Mouse (Mus musculus) intestine, embryonic 15.5 days (tissue): ENCODE measurements around the gene Il11ra1. TPM values are rescaled to one million over a fixed set of nuclear protein-coding genes. Genes with fewer than 3 reads are reported as not detected.

Source experiments
- ATAC-seq: fragments of 200-750 bp; cut with Nextera tagmentation; 2 replicates; pipeline ENCODE4 v1.8.0; 2017; ENCODE audit warnings: moderate TSS enrichment, moderate library complexity
- H3K27ac ChIP-seq: fragments of 300-500 bp; sonication (generic); 2 replicates; pipeline ENCODE4 v1.5.1; 2015; ENCODE audit warnings: mild to moderate bottlenecking, inconsistent platforms
- H3K27me3 ChIP-seq: fragments of 300-500 bp; sonication (generic); replicated peaks from 2 replicates; pipeline ENCODE4 v1.6.1; 2015; ENCODE audit warnings: inconsistent platforms
- H3K36me3 ChIP-seq: fragments of 300-500 bp; sonication (generic); 2 replicates; pipeline ENCODE4 v1.6.1; 2015; ENCODE audit warnings: inconsistent platforms
- H3K4me1 ChIP-seq: fragments of 300-500 bp; sonication (generic); replicated peaks from 2 replicates; pipeline ENCODE4 v1.6.1; 2015; ENCODE audit warnings: inconsistent platforms
- H3K4me2 ChIP-seq: fragments of 300-500 bp; sonication (generic); replicated peaks from 2 replicates; pipeline ENCODE4 v1.6.1; 2015; ENCODE audit warnings: mild to moderate bottlenecking, inconsistent platforms
- H3K4me3 ChIP-seq: fragments of 300-500 bp; sonication (generic); replicated peaks from 2 replicates; pipeline ENCODE4 v1.5.1; 2015; ENCODE audit warnings: inconsistent platforms
- H3K9ac ChIP-seq: fragments of 300-500 bp; sonication (generic); 2 replicates; pipeline ENCODE4 v1.6.1; 2015; ENCODE audit warnings: inconsistent platforms
- H3K9me3 ChIP-seq: fragments of 300-500 bp; sonication (generic); 2 replicates; pipeline ENCODE4 v1.6.1; 2016; ENCODE audit warnings: inconsistent platforms
- WGBS: fragments of 180-500 bp; shearing (Covaris S2); methylation state at CpG from one replicate; pipeline ENCODE4 v1.1.7; 2015; 5-methylcytosine and 5-hydroxymethylcytosine counted together
- polyA plus RNA-seq: library from polyadenylated mRNA; unstranded; fragments of >200 nt; fragmentation: Nextera tagmentation; extraction: Ambion mirVana; gene quantifications from 2 replicates; pipeline ENCODE4 v1.2.1, GENCODE M21; 2015

The Il11ra1 gene
- polyA plus RNA-seq, 1 experiment from 2014 or later, result 127 TPM

GRCm38 (mm10) chr4:41740380-41741157, 40.8 kb downstream of the Il11ra1 start:
- peak overlapping the region; percentile 81 for H3K4me3 ChIP-seq
- peak overlapping the region; percentile 88 for H3K4me2 ChIP-seq
- peaks cover 13% of the 10 kb centered on the region for H3K4me1 ChIP-seq
- ATAC-seq, result peak; percentile 84
- H3K36me3 ChIP-seq, result 0 out of 2 replicates have a peak, but pooled peaks cover 4% of the 10 kb centered on the region
- no peaks in the 10 kb centered on the region for H3K9me3 ChIP-seq
- peak overlapping the region; percentile 87 for H3K27ac ChIP-seq
- under 1% methylated on average over 47 of the region's 48 CpGs for WGBS
- peak overlapping the region; percentile 83 for H3K9ac ChIP-seq
- H3K27me3 ChIP-seq, result no peaks in the 10 kb centered on the region

GRCm38 (mm10) chr4:41741158-41741560, 41.4 kb downstream of the Il11ra1 start:
- 0 out of 2 replicates have a peak, but pooled peaks cover 4% of the 10 kb centered on the region for H3K36me3 ChIP-seq
- peak; percentile 97 for ATAC-seq
- WGBS, result under 1% methylated on average over 27 of the region's 27 CpGs

GRCm38 (mm10) chr4:41744131-41744530, 44.3 kb downstream of the Il11ra1 start:
- WGBS, result 52% methylated on average over 2 of the region's 2 CpGs
- Histone ChIP-seq H3K27ac (no peak overlapping the region), H3K4me2 (no peak overlapping the region), H3K36me3 (0 out of 2 replicates have a peak, but pooled peaks cover 3% of the 10 kb centered on the region), H3K9ac (no peak overlapping the region), H3K4me3 (no peak overlapping the region), H3K4me1 (peaks cover 13% of the 10 kb centered on the region), H3K27me3 (no peaks in the 10 kb centered on the region), H3K9me3 (no peaks in the 10 kb centered on the region; the same call in 1 of the 2 replicates)
- no peak for ATAC-seq

More at GRCm38 (mm10) chr4:41741158-41741560, 41.4 kb downstream of the Il11ra1 start:
- H3K4me3 ChIP-seq, result peak overlapping the region; percentile 81
- H3K9me3 ChIP-seq, result no peaks in the 10 kb centered on the region
- no peaks in the 10 kb centered on the region for H3K27me3 ChIP-seq
- H3K4me1 ChIP-seq, result peaks cover 13% of the 10 kb centered on the region
- H3K27ac ChIP-seq, result peak overlapping the region; percentile 87
- H3K9ac ChIP-seq, result peak overlapping the region; percentile 83
- H3K4me2 ChIP-seq, result peak overlapping the region; percentile 88

GRCm38 (mm10) chr4:41745021-41745420, 45.2 kb downstream of the Il11ra1 start:
- 76% methylated on average over 1 of the region's 1 CpGs for WGBS
- no peak overlapping the region for H3K9ac ChIP-seq
- no peak overlapping the region for H3K4me3 ChIP-seq
- H3K36me3 ChIP-seq, result no peaks in the 10 kb centered on the region
- no peak for ATAC-seq
- H3K27me3 ChIP-seq, result no peaks in the 10 kb centered on the region
- no peak overlapping the region for H3K4me2 ChIP-seq
- no peaks in the 10 kb centered on the region; the same call in 1 of the 2 replicates for H3K9me3 ChIP-seq
- peaks cover 4% of the 10 kb centered on the region for H3K4me1 ChIP-seq
- H3K27ac ChIP-seq, result no peak overlapping the region

GRCm38 (mm10) chr4:41754797-41755337, 55.1 kb downstream of the Il11ra1 start, which contains the start of gene Galt:
Gene Galt (plus strand): TSS chr4:41755228.
- Histone ChIP-seq H3K36me3 (0 out of 2 replicates have a peak, but pooled peaks cover 5% of the 10 kb centered on the region), H3K4me3 (peak within 1 kb of the TSS; percentile 60), H3K27me3 (no peaks in the 10 kb centered on the region), H3K4me2 (peak within 1 kb of the TSS; percentile 88), H3K9ac (peak within 1 kb of the TSS; percentile 75), H3K27ac (peak within 1 kb of the TSS; percentile 84), H3K4me1 (peaks cover 19% of the 10 kb centered on the region), H3K9me3 (no peaks in the 10 kb centered on the region)
- ATAC-seq, result peak; percentile 67
- 9% methylated on average over 14 of the region's 14 CpGs for WGBS

- Histone ChIP-seq H3K36me3 (0 out of 2 replicates have a peak, but pooled peaks cover 5% of the 10 kb centered on the region), H3K4me3 (peak within 1 kb of the TSS; percentile 60), H3K9ac (peak within 1 kb of the TSS; percentile 75), H3K27me3 (no peaks in the 10 kb centered on the region), H3K9me3 (no peaks in the 10 kb centered on the region), H3K4me1 (peaks cover 22% of the 10 kb centered on the region), H3K27ac (peak within 1 kb of the TSS; percentile 84), H3K4me2 (peak within 1 kb of the TSS; percentile 88)
- under 1% methylated on average over 57 of the region's 57 CpGs for WGBS
- ATAC-seq, result peak; percentile 79
These were observed 55.8 kb downstream of the Il11ra1 start, which contains the start of gene Sigmar1 for GRCm38 (mm10) chr4:41755338-41756305. Gene Sigmar1 (minus strand): TSS chr4:41756157.

GRCm38 (mm10) chr4:41756440-41756839, 56.7 kb downstream of the Il11ra1 start:
- peak overlapping the region; percentile 75 for H3K9ac ChIP-seq
- no peaks in the 10 kb centered on the region for H3K9me3 ChIP-seq
- ATAC-seq, result no peak
- H3K27me3 ChIP-seq, result no peaks in the 10 kb centered on the region
- H3K4me1 ChIP-seq, result peaks cover 29% of the 10 kb centered on the region
- H3K4me2 ChIP-seq, result peak overlapping the region; percentile 88
- H3K36me3 ChIP-seq, result 0 out of 2 replicates have a peak, but pooled peaks cover 5% of the 10 kb centered on the region
- 73% methylated on average over 8 of the region's 8 CpGs for WGBS
- H3K27ac ChIP-seq, result no peak overlapping the region
- peak overlapping the region; percentile 60 for H3K4me3 ChIP-seq

GRCm38 (mm10) chr4:41757321-41757720, 57.5 kb downstream of the Il11ra1 start:
- 94% methylated on average over 13 of the region's 13 CpGs for WGBS

GRCm38 (mm10) chr4:41758021-41758420, 58.2 kb downstream of the Il11ra1 start:
- no peak overlapping the region for H3K9ac ChIP-seq
- 74% methylated on average over 11 of the region's 11 CpGs for WGBS
- no peak for ATAC-seq
- no peaks in the 10 kb centered on the region for H3K27me3 ChIP-seq
- H3K4me2 ChIP-seq, result no peak overlapping the region
- H3K27ac ChIP-seq, result 0 out of 2 replicates have a peak overlapping the region, but pooled peaks have one; percentile 92
- no peaks in the 10 kb centered on the region for H3K9me3 ChIP-seq
- H3K36me3 ChIP-seq, result 0 out of 2 replicates have a peak, but pooled peaks cover 5% of the 10 kb centered on the region
- H3K4me1 ChIP-seq, result peaks cover 43% of the 10 kb centered on the region
- H3K4me3 ChIP-seq, result no peak overlapping the region

More at GRCm38 (mm10) chr4:41757321-41757720, 57.5 kb downstream of the Il11ra1 start:
- ATAC-seq, result no peak
- Histone ChIP-seq H3K9ac (no peak overlapping the region), H3K27ac (no peak overlapping the region), H3K4me2 (no peak overlapping the region), H3K27me3 (no peaks in the 10 kb centered on the region), H3K9me3 (no peaks in the 10 kb centered on the region), H3K4me3 (no peak overlapping the region), H3K4me1 (peaks cover 37% of the 10 kb centered on the region), H3K36me3 (0 out of 2 replicates have a peak, but pooled peaks cover 5% of the 10 kb centered on the region)

GRCm38 (mm10) chr4:41758701-41759100, 58.9 kb downstream of the Il11ra1 start:
- Histone ChIP-seq H3K27me3 (no peaks in the 10 kb centered on the region), H3K4me3 (no peak overlapping the region), H3K36me3 (0 out of 2 replicates have a peak, but pooled peaks cover 5% of the 10 kb centered on the region), H3K9ac (no peak overlapping the region), H3K4me1 (peaks cover 43% of the 10 kb centered on the region), H3K4me2 (no peak overlapping the region), H3K27ac (peak overlapping the region; percentile 92; the same call in 1 of the 2 replicates), H3K9me3 (no peaks in the 10 kb centered on the region)
- ATAC-seq, result no peak
- 94% methylated on average over 4 of the region's 4 CpGs for WGBS

GRCm38 (mm10) chr4:41759206-41759605, 59.4 kb downstream of the Il11ra1 start:
- Histone ChIP-seq H3K36me3 (0 out of 2 replicates have a peak, but pooled peaks cover 5% of the 10 kb centered on the region), H3K9ac (no peak overlapping the region), H3K4me2 (no peak overlapping the region), H3K27ac (peak overlapping the region; percentile 92), H3K9me3 (no peaks in the 10 kb centered on the region), H3K4me3 (no peak overlapping the region), H3K4me1 (peaks cover 43% of the 10 kb centered on the region), H3K27me3 (no peaks in the 10 kb centered on the region)
- no peak for ATAC-seq
- WGBS, result 83% methylated on average over 9 of the region's 9 CpGs
